Mouse (Mus musculus) forebrain, embryonic 15.5 days (tissue): ENCODE data around the gene Sst. TPM values are rescaled to one million over a fixed set of nuclear protein-coding genes. Genes with fewer than 3 reads are reported as not detected.
"Not testable (repeated sequence)": the region's sequence is repeated elsewhere in the genome, so short reads cannot be mapped to it uniquely, and the experiment has no call there.

ENCODE experiments used
- ATAC-seq: fragments of 200-750 bp; cut with Nextera tagmentation; replicated peaks from 2 replicates; pipeline ENCODE4 v1.8.0; 2017; ENCODE audit warnings: mild to moderate bottlenecking, moderate TSS enrichment, moderate library complexity
- H3K27ac ChIP-seq: fragments of 300-500 bp; sonication (generic); replicated peaks from 2 replicates; pipeline ENCODE4 v1.5.1; 2015; ENCODE audit warnings: mild to moderate bottlenecking, inconsistent platforms
- H3K27me3 ChIP-seq: fragments of 300-500 bp; sonication (generic); 2 replicates; pipeline ENCODE4 v1.6.1; 2015; ENCODE audit warnings: inconsistent platforms
- H3K36me3 ChIP-seq: fragments of 300-500 bp; sonication (generic); 2 replicates; pipeline ENCODE4 v1.6.1; 2015; ENCODE audit warnings: mild to moderate bottlenecking, inconsistent platforms
- H3K4me1 ChIP-seq: fragments of 300-500 bp; sonication (generic); 2 replicates; pipeline ENCODE4 v1.6.1; 2015; ENCODE audit warnings: inconsistent platforms
- H3K4me2 ChIP-seq: fragments of 300-500 bp; sonication (generic); replicated peaks from 2 replicates; pipeline ENCODE4 v1.6.1; 2015; ENCODE audit warnings: mild to moderate bottlenecking, inconsistent platforms
- H3K4me3 ChIP-seq: fragments of 300-500 bp; sonication (generic); 2 replicates; pipeline ENCODE4 v1.5.1; 2015; ENCODE audit warnings: mild to moderate bottlenecking, inconsistent platforms
- H3K9ac ChIP-seq: fragments of 300-500 bp; sonication (generic); replicated peaks from 2 replicates; pipeline ENCODE4 v1.6.1; 2015; ENCODE audit warnings: mild to moderate bottlenecking, inconsistent platforms
- H3K9me3 ChIP-seq: fragments of 300-500 bp; sonication (generic); 2 replicates; pipeline ENCODE4 v1.6.1; 2016; ENCODE audit warnings: inconsistent platforms
- WGBS: fragments of 180-500 bp; shearing (Covaris S2); methylation state at CpG from one replicate; pipeline ENCODE4 v1.1.7; 2015; ENCODE audit warnings: mixed read lengths; 5-methylcytosine and 5-hydroxymethylcytosine counted together
- polyA plus RNA-seq: library from polyadenylated mRNA; unstranded; fragments of >200 nt; fragmentation: Nextera tagmentation; extraction: Ambion mirVana; gene quantifications from 2 replicates; pipeline ENCODE4 v1.2.1, GENCODE M21; 2015

Sst gene
- polyA plus RNA-seq, 1 experiment from 2014 or later, result 200 TPM

DNA sequence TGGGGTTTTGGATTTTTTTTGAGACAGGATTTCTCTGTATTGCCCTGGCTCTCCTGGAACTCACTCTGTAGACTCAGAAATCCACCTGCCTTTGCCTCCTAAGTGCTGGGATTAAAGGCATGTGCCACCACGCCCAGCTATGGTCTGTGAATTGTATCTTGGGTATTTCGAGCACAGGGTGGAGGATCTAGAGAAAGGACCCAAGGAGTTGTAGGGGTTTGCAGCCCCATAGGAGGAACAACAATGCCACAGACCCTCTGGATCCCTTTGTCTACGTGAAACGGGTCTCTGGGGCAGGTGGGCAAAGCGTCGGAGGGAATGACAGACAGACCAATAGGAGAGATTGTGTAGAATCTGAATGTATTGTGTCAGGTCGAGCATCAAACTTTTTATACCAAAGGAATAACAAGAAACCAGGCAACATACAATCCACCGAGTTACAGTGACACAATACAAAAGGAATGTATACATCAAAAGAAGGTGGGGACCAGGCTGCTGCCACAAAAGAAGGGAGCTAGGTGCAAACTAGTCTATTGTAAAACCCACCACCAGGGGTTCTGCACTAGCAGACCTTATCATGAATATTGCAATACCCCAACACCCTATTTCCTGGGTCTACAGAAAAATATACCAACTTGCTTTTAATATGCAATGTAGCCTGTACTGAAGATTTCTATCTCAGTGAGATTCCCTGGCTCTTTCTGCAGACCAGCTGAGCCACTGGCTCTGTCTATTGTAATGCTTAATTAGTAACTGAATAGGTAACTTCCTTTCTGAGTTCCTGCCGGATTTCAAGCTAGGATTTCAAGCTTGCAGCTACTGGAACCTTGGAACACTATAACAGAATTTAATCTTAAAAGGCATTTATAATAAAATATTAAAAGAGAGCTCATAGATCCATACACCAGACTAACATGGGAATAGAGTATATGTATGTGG is 17.6 kb upstream of the Sst start:
- not testable (repeated sequence) for H3K4me3 ChIP-seq, H3K9ac ChIP-seq, H3K4me2 ChIP-seq, H3K9me3 ChIP-seq, H3K4me1 ChIP-seq, H3K27ac ChIP-seq, ATAC-seq, H3K27me3 ChIP-seq, H3K36me3 ChIP-seq
- WGBS, result 80% methylated on average over 9 of the region's 9 CpGs

GRCm38 (mm10) chr16:23906586-23906985 is 15.8 kb upstream of the Sst start:
- WGBS, result 87% methylated on average over 3 of the region's 3 CpGs
- not testable (repeated sequence) for H3K27me3 ChIP-seq, H3K4me2 ChIP-seq, ATAC-seq, H3K4me3 ChIP-seq, H3K9me3 ChIP-seq, H3K4me1 ChIP-seq, H3K9ac ChIP-seq, H3K27ac ChIP-seq, H3K36me3 ChIP-seq

DNA sequence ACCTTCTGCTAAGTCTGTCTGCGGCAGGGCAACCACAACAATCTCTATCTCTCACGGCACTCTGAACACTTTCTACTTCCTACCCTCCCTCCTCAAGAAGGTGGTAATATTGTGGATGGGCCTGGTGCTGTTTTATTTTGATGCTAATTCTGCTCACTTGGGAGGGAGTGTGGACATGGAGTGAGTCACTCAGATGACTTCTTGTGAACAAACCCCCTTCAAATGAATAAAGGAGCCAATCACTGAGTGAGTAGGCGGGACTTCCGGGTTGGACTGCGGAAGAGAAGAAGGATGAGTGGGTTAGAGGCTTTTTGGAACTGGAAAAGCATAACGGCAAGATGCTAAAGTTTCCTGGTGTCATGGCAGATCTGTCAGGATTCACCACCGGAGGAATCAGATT is 10.7 kb upstream of the Sst start:
- Histone ChIP-seq H3K9me3 (no peaks in the 10 kb centered on the region), H3K9ac (no peak overlapping the region), H3K36me3 (no peaks in the 10 kb centered on the region), H3K4me3 (no peak overlapping the region), H3K27me3 (0 out of 2 replicates have a peak, but pooled peaks cover 3% of the 10 kb centered on the region), H3K4me2 (no peak overlapping the region), H3K4me1 (peaks cover 14% of the 10 kb centered on the region), H3K27ac (no peak overlapping the region)
- WGBS, result 88% methylated on average over 7 of the region's 7 CpGs
- no peak for ATAC-seq

GRCm38 (mm10) chr16:23900061-23900460 is 9.3 kb upstream of the Sst start:
- Histone ChIP-seq H3K36me3 (no peaks in the 10 kb centered on the region), H3K4me1 (peaks cover 14% of the 10 kb centered on the region), H3K9ac (no peak overlapping the region), H3K9me3 (no peaks in the 10 kb centered on the region), H3K27me3 (0 out of 2 replicates have a peak, but pooled peaks cover 3% of the 10 kb centered on the region), H3K4me3 (no peak overlapping the region), H3K4me2 (no peak overlapping the region), H3K27ac (no peak overlapping the region)
- no peak for ATAC-seq
- 76% methylated on average over 4 of the region's 4 CpGs for whole genome bisulfite sequencing

DNA sequence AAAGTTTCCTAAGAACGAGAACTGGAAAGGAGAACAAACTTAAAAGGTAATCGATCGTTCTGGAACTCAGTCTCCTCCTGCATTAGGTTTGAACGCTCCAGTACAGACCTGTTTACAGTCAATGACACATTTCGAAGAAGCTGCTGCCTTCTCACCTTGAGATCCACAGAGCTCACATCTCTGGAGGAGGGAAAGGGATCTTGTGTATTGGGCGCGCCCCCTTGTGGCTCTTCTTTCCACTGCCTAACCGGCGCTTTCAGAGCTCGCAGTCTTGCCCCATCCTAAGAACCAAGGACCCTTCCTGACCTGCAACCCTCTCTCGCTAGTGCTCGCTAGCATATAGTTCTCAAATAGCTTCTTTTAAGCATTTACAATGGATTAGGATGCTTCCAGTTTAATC is 8.1 kb upstream of the Sst start:
- ATAC-seq, result peak; percentile 89
- Histone ChIP-seq H3K27ac (no peak overlapping the region), H3K4me2 (peak overlapping the region; percentile 61), H3K9me3 (no peaks in the 10 kb centered on the region), H3K36me3 (no peaks in the 10 kb centered on the region), H3K4me1 (peaks cover 14% of the 10 kb centered on the region), H3K27me3 (0 out of 2 replicates have a peak, but pooled peaks cover 3% of the 10 kb centered on the region), H3K9ac (no peak overlapping the region), H3K4me3 (peak overlapping the region; percentile 35)
- WGBS, result 12% methylated on average over 12 of the region's 12 CpGs

- 0 out of 2 replicates have a peak, but pooled peaks cover 3% of the 10 kb centered on the region for H3K27me3 ChIP-seq
- H3K4me3 ChIP-seq, result peak overlapping the region; percentile 35
- H3K36me3 ChIP-seq, result no peaks in the 10 kb centered on the region
- peak; percentile 90 for ATAC-seq
- H3K9me3 ChIP-seq, result no peaks in the 10 kb centered on the region
- H3K4me2 ChIP-seq, result peak overlapping the region; percentile 61
- WGBS, result 11% methylated on average over 15 of the region's 15 CpGs
- H3K4me1 ChIP-seq, result peaks cover 14% of the 10 kb centered on the region
- peak overlapping the region; percentile 42 for H3K9ac ChIP-seq
- H3K27ac ChIP-seq, result peak overlapping the region; percentile 26; the same call in 1 of the 2 replicates
Observed at GRCm38 (mm10) chr16:23897984-23898586, 7.3 kb upstream of the Sst start.

DNA sequence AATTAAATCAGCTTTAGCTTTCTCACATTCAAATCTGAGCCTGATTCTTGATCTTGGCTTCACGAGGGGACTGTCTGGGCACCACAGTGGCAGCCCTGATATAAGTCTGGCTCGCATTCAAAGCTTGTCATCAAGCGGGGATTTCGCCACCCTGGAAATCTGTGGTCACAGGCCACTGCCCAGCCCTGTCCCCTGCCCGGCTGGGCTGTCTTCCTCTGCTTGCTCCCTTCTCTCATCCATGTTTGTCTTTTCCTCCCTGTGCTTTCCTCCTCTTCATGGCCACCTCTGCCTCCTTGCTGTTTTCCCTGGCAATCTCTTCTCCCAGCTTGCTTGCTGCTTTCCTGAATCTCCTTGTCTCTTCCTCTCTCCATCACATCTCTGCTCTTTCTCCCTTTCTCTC is 6.7 kb upstream of the Sst start:
- H3K27ac ChIP-seq, result 0 out of 2 replicates have a peak overlapping the region, but pooled peaks have one; percentile 15
- H3K27me3 ChIP-seq, result 0 out of 2 replicates have a peak, but pooled peaks cover 3% of the 10 kb centered on the region
- H3K4me3 ChIP-seq, result no peak overlapping the region
- 54% methylated on average over 5 of the region's 5 CpGs for WGBS
- H3K36me3 ChIP-seq, result no peaks in the 10 kb centered on the region
- peak overlapping the region; percentile 42 for H3K9ac ChIP-seq
- peaks cover 14% of the 10 kb centered on the region for H3K4me1 ChIP-seq
- ATAC-seq, result no peak; the same call in 1 of the 2 replicates
- no peaks in the 10 kb centered on the region for H3K9me3 ChIP-seq
- peak overlapping the region; percentile 61 for H3K4me2 ChIP-seq

DNA sequence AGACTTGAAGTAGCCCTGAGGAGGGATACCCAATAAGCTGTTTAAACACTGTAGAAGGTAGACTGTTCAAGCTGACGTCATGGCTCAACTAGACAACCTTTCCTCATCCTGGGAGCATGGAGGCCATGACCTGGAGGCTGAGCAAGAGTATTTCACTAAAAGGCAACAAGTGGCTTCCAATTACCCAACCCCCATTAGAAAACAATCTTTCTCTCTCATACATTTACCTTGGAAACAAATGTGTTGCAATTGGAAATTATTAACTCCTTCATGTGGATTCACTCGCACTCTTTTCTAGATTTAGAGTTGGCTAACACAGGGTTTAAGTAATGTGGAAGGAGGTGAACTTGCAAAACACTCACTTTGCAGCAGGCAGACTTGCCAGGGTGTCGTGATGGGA is 4.4 kb upstream of the Sst start:
- no peak overlapping the region for H3K9ac ChIP-seq
- H3K27me3 ChIP-seq, result peaks cover 23% of the 10 kb centered on the region
- no peaks in the 10 kb centered on the region for H3K9me3 ChIP-seq
- ATAC-seq, result no peak
- no peak overlapping the region for H3K27ac ChIP-seq
- H3K4me3 ChIP-seq, result no peak overlapping the region
- H3K36me3 ChIP-seq, result no peaks in the 10 kb centered on the region
- WGBS, result 91% methylated on average over 3 of the region's 3 CpGs
- peaks cover 20% of the 10 kb centered on the region for H3K4me1 ChIP-seq
- no peak overlapping the region for H3K4me2 ChIP-seq

DNA sequence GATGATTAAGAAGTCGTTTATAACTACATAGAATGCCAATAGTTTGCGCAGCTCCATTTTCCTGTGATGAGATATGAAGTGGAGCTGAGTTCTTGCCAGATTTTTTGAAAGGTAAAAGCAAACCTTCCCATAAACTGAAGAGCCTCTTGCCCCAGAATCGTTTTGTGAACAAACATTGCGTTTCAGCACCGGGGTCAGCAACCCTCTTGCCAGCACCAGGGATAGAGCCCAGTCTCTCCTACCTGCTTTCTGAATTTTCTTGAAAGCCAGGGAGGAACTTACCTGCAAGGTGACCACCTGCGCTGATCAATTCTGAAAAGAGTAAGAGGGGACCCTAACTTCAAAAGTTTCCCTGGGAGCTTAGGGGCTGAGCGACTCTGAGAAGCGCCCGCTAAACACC is 607 bp downstream of the Sst start:
- peaks cover 31% of the 10 kb centered on the region for H3K27me3 ChIP-seq
- no peaks in the 10 kb centered on the region for H3K36me3 ChIP-seq
- H3K9me3 ChIP-seq, result no peaks in the 10 kb centered on the region
- peaks cover 5% of the 10 kb centered on the region for H3K4me1 ChIP-seq
- H3K4me3 ChIP-seq, result peak overlapping the region; percentile 23
- H3K27ac ChIP-seq, result no peak overlapping the region
- 6% methylated on average over 9 of the region's 9 CpGs for WGBS
- peak overlapping the region; percentile 31; the same call in 1 of the 2 replicates for H3K4me2 ChIP-seq
- ATAC-seq, result no peak
- no peak overlapping the region for H3K9ac ChIP-seq

DNA sequence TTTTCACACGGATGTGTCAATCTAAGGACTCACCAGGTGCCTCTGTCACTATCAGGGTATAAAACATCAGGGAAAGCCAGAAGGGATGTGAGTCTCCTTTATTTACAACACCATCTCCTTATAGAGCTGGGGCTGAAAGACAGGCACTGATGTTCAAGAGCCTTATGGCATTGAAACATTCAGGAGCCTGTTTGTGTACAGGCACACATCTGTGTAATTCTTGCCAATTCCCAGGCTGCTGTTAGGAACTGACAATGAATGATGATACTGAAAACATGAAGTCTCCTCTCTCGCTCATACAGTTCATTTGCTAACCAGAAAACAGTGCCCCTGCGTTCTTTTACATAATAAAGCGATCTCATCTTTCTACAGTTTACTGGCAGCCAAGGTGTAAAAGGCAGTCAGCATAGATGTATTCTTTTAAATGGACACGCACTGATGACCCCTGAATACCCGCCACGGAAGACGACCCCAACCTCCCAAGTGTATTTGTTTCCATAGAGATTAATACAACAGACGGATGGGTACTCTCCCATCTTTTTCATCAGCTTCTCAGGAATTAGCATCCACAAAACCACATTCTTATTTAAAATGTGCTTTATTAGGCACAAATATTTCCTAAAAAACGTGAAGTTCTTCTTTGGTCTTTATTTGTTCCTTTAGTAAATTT is 2.7 kb downstream of the Sst start:
- Histone ChIP-seq H3K4me2 (no peak overlapping the region), H3K4me1 (peaks cover 5% of the 10 kb centered on the region), H3K27ac (no peak overlapping the region), H3K27me3 (peaks cover 31% of the 10 kb centered on the region), H3K4me3 (no peak overlapping the region), H3K9ac (no peak overlapping the region), H3K9me3 (no peaks in the 10 kb centered on the region), H3K36me3 (no peaks in the 10 kb centered on the region)
- ATAC-seq, result no peak
- 73% methylated on average over 10 of the region's 10 CpGs for WGBS

DNA sequence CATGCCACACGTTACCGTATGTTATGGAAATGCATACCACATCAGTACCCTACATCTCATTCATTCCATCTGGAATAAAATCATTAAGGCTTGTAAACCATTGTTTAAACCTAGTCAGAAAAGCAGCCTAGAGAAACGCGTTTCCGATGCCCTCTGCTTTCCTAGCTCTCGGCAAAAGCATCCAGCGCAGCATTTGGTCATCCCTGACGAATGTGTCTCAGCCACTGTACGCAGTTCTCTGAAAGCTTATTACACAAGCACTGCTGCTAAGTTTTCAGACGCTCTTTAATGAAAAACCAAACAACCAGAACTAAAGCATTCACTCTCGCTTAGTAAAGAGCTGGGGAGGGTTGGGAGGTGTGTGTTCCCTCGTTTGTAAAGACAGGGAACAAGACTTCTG is 5.7 kb downstream of the Sst start:
- ATAC-seq, result no peak
- no peaks in the 10 kb centered on the region; the same call in 1 of the 2 replicates for H3K4me1 ChIP-seq
- no peak overlapping the region for H3K4me3 ChIP-seq
- no peak overlapping the region for H3K4me2 ChIP-seq
- no peak overlapping the region for H3K27ac ChIP-seq
- no peaks in the 10 kb centered on the region for H3K9me3 ChIP-seq
- H3K36me3 ChIP-seq, result no peaks in the 10 kb centered on the region
- H3K9ac ChIP-seq, result no peak overlapping the region
- WGBS, result 47% methylated on average over 12 of the region's 12 CpGs
- H3K27me3 ChIP-seq, result peaks cover 10% of the 10 kb centered on the region

- H3K27me3 ChIP-seq, result no peaks in the 10 kb centered on the region
- WGBS, result 90% methylated on average over 1 of the region's 1 CpGs
- H3K36me3 ChIP-seq, result no peaks in the 10 kb centered on the region
- H3K9me3 ChIP-seq, result no peaks in the 10 kb centered on the region
- H3K27ac ChIP-seq, result no peak overlapping the region
- no peak overlapping the region for H3K4me3 ChIP-seq
- no peak overlapping the region for H3K4me2 ChIP-seq
- H3K4me1 ChIP-seq, result no peaks in the 10 kb centered on the region
- H3K9ac ChIP-seq, result no peak overlapping the region
- no peak for ATAC-seq
Observed at GRCm38 (mm10) chr16:23855242-23855641, 35.5 kb downstream of the Sst start.
